Mouse (Mus musculus) forebrain, postnatal 0 days (tissue): ENCODE measurements at regions not wholly inside any gene's neighbourhood (a gene's known extent, or its start where the extent isn't known, plus 50 kb on each side); places are given as distances from the start of the nearest gene placed in this dataset.

Experiments used
- ATAC-seq: fragments of 200-750 bp; cut with Nextera tagmentation; 2 replicates; pipeline ENCODE4 v1.8.0; 2017; ENCODE audit warnings: mild to moderate bottlenecking, moderate library complexity
- DNase-seq: peaks from one replicate; pipeline ENCODE4 v3.0.0-alpha.2; 2015
- H3K27ac ChIP-seq: fragments of 300-500 bp; sonication (generic); 2 replicates; pipeline ENCODE4 v1.5.1; 2014; ENCODE audit warnings: low read depth, mild to moderate bottlenecking, antibody characterized with exemption, low read length, moderate library complexity, mixed read lengths
- H3K27me3 ChIP-seq: fragments of 300-500 bp; sonication (generic); 2 replicates; pipeline ENCODE4 v1.6.1; 2014; ENCODE audit warnings: mild to moderate bottlenecking, low read length, mixed read lengths; ENCODE audit not compliant: insufficient read depth
- H3K36me3 ChIP-seq: fragments of 300-500 bp; sonication (generic); 2 replicates; pipeline ENCODE4 v1.6.1; 2014; ENCODE audit warnings: mild to moderate bottlenecking, moderate library complexity; ENCODE audit not compliant: insufficient read depth
- H3K4me1 ChIP-seq: fragments of 300-500 bp; sonication (generic); 2 replicates; pipeline ENCODE4 v1.6.1; 2014; ENCODE audit warnings: antibody characterized with exemption; ENCODE audit not compliant: insufficient read depth
- H3K4me2 ChIP-seq: fragments of 300-500 bp; sonication (generic); 2 replicates; pipeline ENCODE4 v1.6.1; 2014; ENCODE audit warnings: low read depth, mild to moderate bottlenecking, moderate library complexity
- H3K4me3 ChIP-seq: fragments of 300-500 bp; sonication (generic); 2 replicates; pipeline ENCODE4 v1.5.1; 2014; ENCODE audit warnings: low read depth, low read length, mixed read lengths
- H3K9ac ChIP-seq: fragments of 300-500 bp; sonication (generic); 2 replicates; pipeline ENCODE4 v1.6.1; 2014; ENCODE audit warnings: mild to moderate bottlenecking
- H3K9me3 ChIP-seq: fragments of 300-500 bp; sonication (generic); 2 replicates; pipeline ENCODE4 v1.6.1; 2016; ENCODE audit warnings: low read length
- CTCF ChIP-seq: sonication (generic); IDR thresholded peaks from 2 replicates; pipeline ENCODE4 v1.5.1; 2016; ENCODE audit warnings: antibody characterized with exemption, control low read depth, low read depth
- WGBS: fragments of 180-500 bp; shearing (Covaris S2); extraction: QIAGEN DNeasy Blood & Tissue Kit; methylation state at CpG from one replicate; pipeline ENCODE4 v1.1.7; 2014; 5-methylcytosine and 5-hydroxymethylcytosine counted together

DNA sequence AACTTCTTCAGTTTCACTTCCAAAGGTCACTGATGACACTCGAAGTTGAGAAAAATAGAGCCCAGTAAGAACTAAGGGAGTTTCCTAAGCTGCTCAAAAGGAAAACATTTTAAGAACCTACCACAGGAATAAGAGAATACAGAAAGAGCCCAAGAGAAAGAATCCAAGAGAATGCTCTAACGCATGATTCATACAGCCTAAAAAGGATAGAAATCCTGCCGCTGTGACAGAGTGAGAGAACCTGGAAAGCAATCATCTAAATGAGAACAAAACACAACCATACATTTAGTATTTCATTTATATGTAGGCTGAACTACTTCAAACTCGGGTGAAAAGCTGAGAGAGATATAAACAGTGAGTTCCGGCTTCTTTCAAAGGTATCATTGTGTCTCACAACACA, 376.4 kb downstream of the Kctd12 start:
- H3K9ac ChIP-seq, result no peak overlapping the region
- TF ChIP-seq CTCF, result no peak
- no peaks in the 10 kb centered on the region for H3K9me3 ChIP-seq
- no peaks in the 10 kb centered on the region for H3K36me3 ChIP-seq
- H3K27ac ChIP-seq, result no peak overlapping the region
- H3K4me3 ChIP-seq, result no peak overlapping the region
- H3K4me1 ChIP-seq, result no peaks in the 10 kb centered on the region
- 67% methylated on average over 5 of the region's 5 CpGs for WGBS
- DNase-seq (no peak), ATAC-seq (no peak)
- H3K27me3 ChIP-seq, result no peaks in the 10 kb centered on the region
- H3K4me2 ChIP-seq, result no peak overlapping the region

DNA sequence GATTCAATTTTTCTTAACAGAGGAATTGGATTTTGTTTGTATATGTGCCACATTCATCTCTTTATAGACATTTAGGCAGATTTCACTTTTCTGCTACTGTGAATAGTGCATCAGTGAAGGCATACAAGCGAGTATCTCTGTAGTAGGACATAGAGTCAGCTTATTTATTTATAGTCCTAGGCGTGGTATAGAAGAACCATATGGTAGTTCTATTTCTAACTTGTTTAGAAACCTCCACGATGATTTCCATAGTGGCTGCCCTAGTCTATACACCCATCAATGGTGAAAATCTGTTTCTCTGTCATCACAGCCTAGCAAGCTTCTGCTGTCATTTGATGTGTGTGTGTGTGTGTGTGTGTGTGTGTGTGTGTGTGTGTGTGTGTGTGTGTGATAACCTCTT, 387.6 kb downstream of the Kctd12 start:
- ATAC-seq, result peak; percentile 62
- Histone ChIP-seq H3K9me3 (no peaks in the 10 kb centered on the region), H3K27ac (no peak overlapping the region), H3K4me3 (no peak overlapping the region), H3K4me2 (no peak overlapping the region), H3K9ac (no peak overlapping the region), H3K4me1 (no peaks in the 10 kb centered on the region), H3K36me3 (no peaks in the 10 kb centered on the region), H3K27me3 (no peaks in the 10 kb centered on the region)
- no peak for TF ChIP-seq CTCF
- no peak for DNase-seq
- 78% methylated on average over 3 of the region's 3 CpGs for whole genome bisulfite sequencing

DNA sequence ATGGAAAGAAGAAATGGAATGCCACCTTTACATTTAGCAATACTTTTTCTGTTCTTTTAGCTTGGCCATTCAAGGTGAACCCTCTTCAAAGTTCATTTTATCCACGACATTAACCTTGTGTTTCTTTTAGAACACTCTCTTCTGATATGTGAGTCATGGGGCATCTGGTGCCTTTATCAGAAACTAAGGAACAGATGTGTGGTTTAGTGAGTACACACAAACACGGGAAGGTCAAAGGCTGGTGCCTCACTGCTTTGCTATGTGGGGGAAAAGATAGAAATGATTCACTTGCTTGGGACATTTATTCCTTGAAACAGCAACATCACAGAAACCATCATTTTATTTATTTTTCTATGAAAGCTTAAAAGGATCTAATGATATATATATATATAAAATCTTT, 428.7 kb downstream of the Kctd12 start:
- WGBS, result 71% methylated on average over 2 of the region's 2 CpGs

GRCm38 (mm10) chr14:102552598-102552997, 429.8 kb downstream of the Kctd12 start:
- Histone ChIP-seq H3K4me2 (no peak overlapping the region), H3K27me3 (no peaks in the 10 kb centered on the region), H3K27ac (no peak overlapping the region), H3K9me3 (no peaks in the 10 kb centered on the region), H3K9ac (no peak overlapping the region), H3K4me1 (no peaks in the 10 kb centered on the region), H3K36me3 (no peaks in the 10 kb centered on the region), H3K4me3 (no peak overlapping the region)
- no peak for ATAC-seq
- 92% methylated on average over 2 of the region's 2 CpGs for WGBS
- DNase-seq, result no peak
- no peak for TF ChIP-seq CTCF

More for the DNA sequence above, 428.7 kb downstream of the Kctd12 start:
- no peaks in the 10 kb centered on the region for H3K4me1 ChIP-seq
- no peak for TF ChIP-seq CTCF
- no peak for DNase-seq
- ATAC-seq, result no peak
- no peak overlapping the region for H3K4me3 ChIP-seq
- no peak overlapping the region for H3K9ac ChIP-seq
- H3K27me3 ChIP-seq, result no peaks in the 10 kb centered on the region
- no peaks in the 10 kb centered on the region for H3K9me3 ChIP-seq
- H3K27ac ChIP-seq, result no peak overlapping the region
- no peak overlapping the region for H3K4me2 ChIP-seq
- no peaks in the 10 kb centered on the region for H3K36me3 ChIP-seq

- Histone ChIP-seq H3K27ac (no peak overlapping the region), H3K9me3 (no peaks in the 10 kb centered on the region), H3K4me2 (no peak overlapping the region), H3K4me3 (no peak overlapping the region), H3K4me1 (no peaks in the 10 kb centered on the region), H3K9ac (no peak overlapping the region), H3K27me3 (no peaks in the 10 kb centered on the region), H3K36me3 (no peaks in the 10 kb centered on the region)
- no peak for DNase-seq
- TF ChIP-seq CTCF, result no peak
- 88% methylated on average over 9 of the region's 9 CpGs for WGBS
- ATAC-seq, result no peak
Measured at GRCm38 (mm10) chr14:102524894-102525577, 457.4 kb downstream of the Kctd12 start.

- TF ChIP-seq CTCF, result no peak
- no peak overlapping the region for H3K9ac ChIP-seq
- no peaks in the 10 kb centered on the region for H3K4me1 ChIP-seq
- ATAC-seq (peak; percentile 78; the same call in 1 of the 2 replicates), DNase-seq (peak; percentile 26)
- no peaks in the 10 kb centered on the region for H3K27me3 ChIP-seq
- no peak overlapping the region for H3K27ac ChIP-seq
- WGBS, result 5% methylated on average over 2 of the region's 2 CpGs
- H3K36me3 ChIP-seq, result no peaks in the 10 kb centered on the region
- H3K4me3 ChIP-seq, result no peak overlapping the region
- H3K9me3 ChIP-seq, result no peaks in the 10 kb centered on the region
- H3K4me2 ChIP-seq, result no peak overlapping the region
Measured at GRCm38 (mm10) chr14:102516765-102517164, 465.7 kb downstream of the Kctd12 start.

DNA sequence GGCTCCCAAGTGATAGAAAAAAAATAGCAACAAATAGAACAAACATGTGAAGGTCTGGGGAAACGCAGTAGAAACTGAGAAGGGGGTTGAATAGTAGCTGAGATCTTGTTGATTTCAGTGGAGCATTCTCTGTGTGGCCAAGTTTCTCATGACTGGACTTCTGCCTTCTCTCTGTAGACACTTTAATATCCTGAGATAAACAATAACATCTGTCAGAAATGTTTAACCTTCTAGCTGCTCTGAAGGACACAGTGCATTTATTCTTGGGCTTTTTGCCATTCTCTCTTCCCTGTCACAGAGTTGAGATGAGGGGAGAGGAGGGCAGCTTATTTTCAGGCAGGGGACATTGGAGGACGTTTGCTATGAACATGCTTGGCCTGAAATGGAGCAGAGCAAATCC, 467.9 kb downstream of the Kctd12 start:
- no peak for DNase-seq
- no peaks in the 10 kb centered on the region for H3K4me1 ChIP-seq
- no peak overlapping the region for H3K4me2 ChIP-seq
- H3K9ac ChIP-seq, result no peak overlapping the region
- no peak for TF ChIP-seq CTCF
- WGBS, result 57% methylated on average over 2 of the region's 2 CpGs
- no peak for ATAC-seq
- H3K27ac ChIP-seq, result no peak overlapping the region
- no peaks in the 10 kb centered on the region for H3K36me3 ChIP-seq
- no peaks in the 10 kb centered on the region for H3K27me3 ChIP-seq
- H3K4me3 ChIP-seq, result no peak overlapping the region
- no peaks in the 10 kb centered on the region for H3K9me3 ChIP-seq
